Mouse (Mus musculus) limb, embryonic 14.5 days (tissue): Measurements from ENCODE around the gene Rbl1. TPM values are rescaled to one million over a fixed set of nuclear protein-coding genes. Genes with fewer than 3 reads are reported as not detected.

Experiments
- ATAC-seq: fragments of 200-750 bp; cut with Nextera tagmentation; 2 replicates; pipeline ENCODE4 v1.8.0; 2017; ENCODE audit warnings: low read depth, moderate number of reproducible peaks, moderate TSS enrichment; ENCODE audit not compliant: low FRiP score
- DNase-seq: peaks from one replicate; pipeline ENCODE4 v3.0.0-alpha.2; 2015; ENCODE audit warnings: low spot score
- H3K27ac ChIP-seq: fragments of 300-500 bp; sonication (generic); replicated peaks from 2 replicates; pipeline ENCODE4 v1.5.1; 2014; ENCODE audit warnings: low read depth, mild to moderate bottlenecking, low read length, moderate library complexity, mixed read lengths
- H3K27me3 ChIP-seq: fragments of 300-500 bp; sonication (generic); 2 replicates; pipeline ENCODE4 v1.6.1; 2014; ENCODE audit warnings: low read length, mixed read lengths; ENCODE audit not compliant: control insufficient read depth, insufficient read depth
- H3K36me3 ChIP-seq: fragments of 300-500 bp; sonication (generic); 2 replicates; pipeline ENCODE4 v1.6.1; 2014; ENCODE audit warnings: mild to moderate bottlenecking, low read length, moderate library complexity, mixed read lengths; ENCODE audit not compliant: control insufficient read depth, insufficient read depth
- H3K4me1 ChIP-seq: fragments of 300-500 bp; sonication (generic); 2 replicates; pipeline ENCODE4 v1.6.1; 2014; ENCODE audit warnings: antibody characterized with exemption, low read length, mixed read lengths; ENCODE audit not compliant: control insufficient read depth, insufficient read depth
- H3K4me2 ChIP-seq: fragments of 300-500 bp; sonication (generic); replicated peaks from 2 replicates; pipeline ENCODE4 v1.6.1; 2014; ENCODE audit warnings: low read depth, mild to moderate bottlenecking, low read length, moderate library complexity; ENCODE audit not compliant: severe bottlenecking
- H3K4me3 ChIP-seq: fragments of 300-500 bp; sonication (generic); replicated peaks from 2 replicates; pipeline ENCODE4 v1.5.1; 2014; ENCODE audit warnings: low read length
- H3K9ac ChIP-seq: fragments of 300-500 bp; sonication (generic); 2 replicates; pipeline ENCODE4 v1.6.1; 2014; ENCODE audit warnings: mild to moderate bottlenecking, low read depth, low read length, moderate library complexity; ENCODE audit not compliant: severe bottlenecking
- H3K9me3 ChIP-seq: fragments of 300-500 bp; sonication (generic); 2 replicates; pipeline ENCODE4 v1.6.1; 2016; ENCODE audit warnings: low read length; ENCODE audit not compliant: control insufficient read depth
- POLR2A ChIP-seq: fragments of 200-500 bp; IDR thresholded peaks from 2 replicates; pipeline ENCODE4 v1.8.0; 2012; ENCODE audit warnings: inconsistent platforms, mild to moderate bottlenecking, moderate library complexity, borderline replicate concordance; ENCODE audit not compliant: insufficient read depth, insufficient read length; ENCODE audit errors: extremely low read depth
- WGBS: fragments of 180-500 bp; shearing (Covaris S2); extraction: QIAGEN DNeasy Blood & Tissue Kit; methylation state at CpG from one replicate; pipeline ENCODE4 v1.1.7; 2014; 5-methylcytosine and 5-hydroxymethylcytosine counted together
- polyA plus RNA-seq, 2 experiments: library from polyadenylated mRNA; depleted of rRNA in 1 of 2; stranded (reverse) in 1 of 2; unstranded in 1 of 2; fragments of >200 nt; fragmentation: Nextera tagmentation in 1 of 2; extraction: Ambion mirVana in 1 of 2; gene quantifications; 2 replicates each; pipeline versions ENCODE4 v1.2.1 to v1.2.3; 2012 to 2014

The Rbl1 gene
- polyA plus RNA-seq, 2 experiments, result 19.9 to 20.2 TPM

- TF ChIP-seq POLR2A, result no peak
- ATAC-seq (0 out of 2 replicates have a peak, but pooled peaks have one; percentile 39), DNase-seq (no peak)
- Histone ChIP-seq H3K9ac (peak overlapping the region; percentile 69), H3K27me3 (no peaks in the 10 kb centered on the region), H3K9me3 (no peaks in the 10 kb centered on the region), H3K36me3 (no peaks in the 10 kb centered on the region), H3K27ac (peak overlapping the region; percentile 40), H3K4me2 (peak overlapping the region; percentile 81), H3K4me1 (peaks cover 5% of the 10 kb centered on the region), H3K4me3 (peak overlapping the region; percentile 73)
- under 1% methylated on average over 25 of the region's 25 CpGs for WGBS
Observed at GRCm38 (mm10) chr2:157134479-157134931, 69.8 kb downstream of the Rbl1 start.

GRCm38 (mm10) chr2:157133769-157134478, 70.4 kb downstream of the Rbl1 start:
- Histone ChIP-seq H3K4me1 (peaks cover 5% of the 10 kb centered on the region), H3K4me3 (peak overlapping the region; percentile 73), H3K27ac (peak overlapping the region; percentile 40; the same call in 1 of the 2 replicates), H3K27me3 (no peaks in the 10 kb centered on the region), H3K4me2 (peak overlapping the region; percentile 81), H3K36me3 (no peaks in the 10 kb centered on the region), H3K9me3 (no peaks in the 10 kb centered on the region), H3K9ac (peak overlapping the region; percentile 69)
- DNase-seq (peak; percentile 20), ATAC-seq (no peak)
- no peak for TF ChIP-seq POLR2A
- 18% methylated on average over 11 of the region's 11 CpGs for WGBS

GRCm38 (mm10) chr2:157132686-157133540, 71.4 kb downstream of the Rbl1 start:
- DNase-seq (no peak), ATAC-seq (no peak)
- H3K4me2 ChIP-seq, result peak overlapping the region; percentile 81; the same call in 1 of the 2 replicates
- WGBS, result 85% methylated on average over 3 of the region's 3 CpGs
- H3K4me1 ChIP-seq, result peaks cover 5% of the 10 kb centered on the region
- TF ChIP-seq POLR2A, result no peak
- H3K4me3 ChIP-seq, result no peak overlapping the region
- H3K9me3 ChIP-seq, result no peaks in the 10 kb centered on the region
- H3K9ac ChIP-seq, result no peak overlapping the region
- 0 out of 2 replicates have a peak, but pooled peaks cover 3% of the 10 kb centered on the region for H3K36me3 ChIP-seq
- H3K27me3 ChIP-seq, result no peaks in the 10 kb centered on the region
- no peak overlapping the region for H3K27ac ChIP-seq

- no peak overlapping the region for H3K4me3 ChIP-seq
- H3K4me1 ChIP-seq, result peaks cover 5% of the 10 kb centered on the region
- no peak overlapping the region for H3K27ac ChIP-seq
- H3K9me3 ChIP-seq, result no peaks in the 10 kb centered on the region
- H3K4me2 ChIP-seq, result no peak overlapping the region
- DNase-seq (no peak), ATAC-seq (no peak)
- no peak overlapping the region for H3K9ac ChIP-seq
- 0 out of 2 replicates have a peak, but pooled peaks cover 3% of the 10 kb centered on the region for H3K36me3 ChIP-seq
- H3K27me3 ChIP-seq, result no peaks in the 10 kb centered on the region
- no peak for TF ChIP-seq POLR2A
- WGBS, result 97% methylated on average over 1 of the region's 1 CpGs
Observed at GRCm38 (mm10) chr2:157132086-157132485, 72.2 kb downstream of the Rbl1 start.

- WGBS, result 82% methylated on average over 8 of the region's 8 CpGs
- no peak overlapping the region for H3K4me2 ChIP-seq
- ATAC-seq (no peak), DNase-seq (no peak)
- H3K4me1 ChIP-seq, result peaks cover 5% of the 10 kb centered on the region
- no peak overlapping the region for H3K9ac ChIP-seq
- no peak overlapping the region for H3K4me3 ChIP-seq
- H3K36me3 ChIP-seq, result peaks cover 5% of the 10 kb centered on the region; the same call in 1 of the 2 replicates
- no peaks in the 10 kb centered on the region for H3K9me3 ChIP-seq
- no peaks in the 10 kb centered on the region for H3K27me3 ChIP-seq
- TF ChIP-seq POLR2A, result no peak
- H3K27ac ChIP-seq, result no peak overlapping the region
Observed at GRCm38 (mm10) chr2:157130813-157131514, 73.4 kb downstream of the Rbl1 start.
